Mouse (Mus musculus): ENCODE measurements around the gene Isoc2b. TPM values are rescaled to one million over a fixed set of nuclear protein-coding genes. Genes with fewer than 3 reads are reported as not detected.
A peak's percentile ranks its signal among the peaks of the same experiment; 100 is the strongest.
"Not testable (repeated sequence)": the region's sequence is repeated elsewhere in the genome, so short reads cannot be mapped to it uniquely, and the experiment has no call there.

Isoc2b gene
- total RNA-seq, 2 experiments from 2014 or later: 3.9 TPM

DNA sequence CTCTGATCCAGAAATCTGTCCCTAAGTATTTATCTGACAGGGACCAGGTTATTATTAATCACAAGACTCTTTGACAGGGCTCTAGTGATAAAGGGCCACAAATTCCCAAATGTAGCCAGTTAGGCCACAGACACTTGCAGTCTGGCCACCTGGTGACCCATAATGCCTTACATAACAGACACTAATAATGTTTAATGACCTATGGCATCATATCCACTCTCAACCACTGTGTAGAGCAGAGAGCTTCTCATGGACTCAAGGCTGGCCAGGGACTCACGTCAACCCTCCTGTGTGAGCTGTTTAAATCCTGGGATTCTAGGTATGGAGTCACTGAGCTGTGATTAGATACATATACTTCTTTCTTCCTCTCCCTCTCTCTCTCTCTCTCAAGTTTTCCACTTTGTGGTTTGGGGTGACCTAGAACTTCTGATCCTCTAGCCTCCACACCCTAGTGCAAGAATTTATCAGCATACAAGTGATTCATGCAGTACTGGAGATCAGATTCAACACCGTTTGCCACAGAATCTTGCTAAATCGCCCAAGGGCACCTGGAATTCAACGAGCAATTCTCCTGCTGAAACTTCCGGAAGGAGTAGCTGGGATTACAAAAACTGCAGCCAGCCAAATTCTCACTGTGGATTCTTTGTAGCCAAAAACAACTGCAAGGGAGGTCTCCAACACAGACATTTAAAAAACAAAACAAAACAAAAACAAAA, 5.8 kb downstream of the Isoc2b start:
- H3K4me3 ChIP-seq: no peak overlapping the region
- TF ChIP-seq CTCF (IDR thresholded peaks at IDR 0.05): no peak
- DNase-seq: no peak
- intact Hi-C loops (cut with DNase I): loop anchor here (2.0 kb wide), 1 partner anchor 75 kb away; no protein-coding TSS in a partner anchor
- H3K27ac ChIP-seq: peak overlapping the region; percentile 53; the same call in 1 of the 2 replicates

GRCm38 (mm10) chr7:4863541-4864080, 6.4 kb downstream of the Isoc2b start:
- DNase-seq: no peak
- no peak for TF ChIP-seq CTCF (IDR thresholded peaks at IDR 0.05)
- intact Hi-C loops (cut with DNase I): loop anchor here (2.0 kb wide), 1 partner anchor 75 kb away; no protein-coding TSS in a partner anchor
- H3K27ac ChIP-seq: peak overlapping the region; percentile 53
- no peak overlapping the region for H3K4me3 ChIP-seq

- H3K27ac ChIP-seq: peak overlapping the region; percentile 53
- intact Hi-C loops (cut with DNase I): no loop called here
- no peak overlapping the region for H3K4me3 ChIP-seq
- no peak for TF ChIP-seq CTCF (IDR thresholded peaks at IDR 0.05)
- DNase-seq: peak; percentile 75
Observed at GRCm38 (mm10) chr7:4863041-4863440, 7.0 kb downstream of the Isoc2b start.

GRCm38 (mm10) chr7:4860926-4861325, 9.1 kb downstream of the Isoc2b start:
- DNase-seq; H3K4me3 ChIP-seq; H3K27ac ChIP-seq; intact Hi-C loops (cut with DNase I): not testable (repeated sequence)

DNA sequence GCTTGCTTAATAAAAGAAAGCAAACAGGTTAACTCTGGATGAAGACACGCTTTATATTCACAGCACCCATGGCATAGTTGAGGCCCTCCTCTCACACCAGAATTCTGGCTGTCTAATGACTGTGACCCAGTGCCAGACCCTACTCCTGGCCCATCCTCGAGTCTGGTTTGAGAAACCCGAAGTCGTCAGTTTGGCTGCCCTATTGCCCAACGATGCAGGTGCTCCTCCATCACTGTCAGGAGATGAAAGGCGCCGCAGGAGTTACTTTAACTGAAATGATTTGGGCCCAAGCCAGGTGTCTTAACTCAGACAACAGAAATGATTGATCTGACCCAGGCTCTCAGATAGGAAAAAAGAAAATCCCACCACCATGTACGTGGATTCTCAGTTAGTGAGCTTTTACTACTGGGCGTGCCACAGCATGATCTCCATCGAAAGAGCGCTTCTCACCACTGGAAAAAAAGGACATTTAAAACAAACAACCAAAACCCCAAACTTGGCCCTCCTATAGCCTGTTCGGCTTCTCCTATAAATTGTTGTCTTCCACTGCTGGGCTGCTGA, 10.6 kb downstream of the Isoc2b start:
- Histone ChIP-seq H3K27ac (no peak overlapping the region), H3K4me3 (no peak overlapping the region)
- TF ChIP-seq CTCF (IDR thresholded peaks at IDR 0.05): no peak
- DNase-seq: no peak
- intact Hi-C loops (cut with DNase I): no loop called here

DNA sequence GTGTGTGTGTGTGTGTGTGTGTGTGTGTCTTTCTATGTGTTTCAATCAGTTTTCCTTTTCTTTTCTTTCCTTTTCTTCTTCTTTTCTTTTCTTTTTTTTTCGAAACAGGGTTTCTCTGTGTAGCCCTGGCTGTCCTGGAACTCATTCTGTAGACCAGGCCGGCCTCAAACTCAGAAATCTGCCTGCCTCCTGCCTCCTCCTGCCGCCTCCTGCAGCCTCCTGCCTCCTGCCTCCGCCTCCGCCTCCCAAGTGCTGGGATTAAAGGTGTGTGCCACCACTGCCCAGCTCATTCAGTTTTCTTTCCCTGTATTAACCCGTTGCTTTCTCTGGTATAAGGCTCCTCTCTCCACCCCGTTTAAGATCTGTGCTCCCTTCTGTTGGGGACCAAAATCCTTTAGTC, 12.7 kb downstream of the Isoc2b start:
- DNase-seq: no peak
- TF ChIP-seq CTCF (IDR thresholded peaks at IDR 0.05): no peak
- intact Hi-C loops (cut with DNase I): no loop called here
- no peak overlapping the region for H3K27ac ChIP-seq
- H3K4me3 ChIP-seq: no peak overlapping the region

GRCm38 (mm10) chr7:4856508-4856907, 13.6 kb downstream of the Isoc2b start:
- intact Hi-C loops (cut with DNase I): no loop called here
- no peak overlapping the region for H3K4me3 ChIP-seq
- no peak for TF ChIP-seq CTCF (IDR thresholded peaks at IDR 0.05)
- no peak for DNase-seq
- H3K27ac ChIP-seq: no peak overlapping the region

DNA sequence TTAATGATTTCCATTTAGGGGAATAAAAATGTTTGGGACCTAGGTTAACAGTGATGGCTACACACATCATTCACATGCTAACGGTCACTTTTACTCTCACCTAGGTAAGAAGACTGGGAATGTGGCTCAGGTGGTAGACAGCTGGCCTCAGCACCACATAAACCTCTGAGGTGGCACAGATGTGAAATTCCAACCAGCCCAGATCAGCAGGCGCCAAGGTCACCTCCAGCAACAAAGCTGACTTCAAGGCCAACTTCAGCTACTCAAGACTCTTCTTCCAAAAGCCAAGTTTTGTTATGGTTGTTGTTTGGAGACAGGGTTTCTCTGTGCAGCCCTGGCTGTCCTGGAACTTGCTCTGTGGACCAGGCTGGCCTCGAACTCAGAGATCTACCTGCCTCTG, 16.4 kb downstream of the Isoc2b start:
- no peak overlapping the region for H3K27ac ChIP-seq
- no peak for TF ChIP-seq CTCF (IDR thresholded peaks at IDR 0.05)
- DNase-seq: no peak
- H3K4me3 ChIP-seq: no peak overlapping the region
- intact Hi-C loops (cut with DNase I): no loop called here

GRCm38 (mm10) chr7:4851315-4851688, 18.8 kb downstream of the Isoc2b start:
- TF ChIP-seq CTCF (IDR thresholded peaks at IDR 0.05): no peak
- H3K4me3 ChIP-seq: no peak overlapping the region
- intact Hi-C loops (cut with DNase I): no loop called here
- DNase-seq: no peak
- H3K27ac ChIP-seq: no peak overlapping the region

GRCm38 (mm10) chr7:4850621-4851314, 19.3 kb downstream of the Isoc2b start:
- intact Hi-C loops (cut with DNase I): no loop called here
- no peak for TF ChIP-seq CTCF (IDR thresholded peaks at IDR 0.05)
- DNase-seq: no peak
- H3K4me3 ChIP-seq: no peak overlapping the region
- no peak overlapping the region for H3K27ac ChIP-seq

- Histone ChIP-seq H3K4me3 (no peak overlapping the region), H3K27ac (no peak overlapping the region)
- intact Hi-C loops (cut with DNase I): no loop called here
- no peak for DNase-seq
- no peak for TF ChIP-seq CTCF (IDR thresholded peaks at IDR 0.05)
Observed at GRCm38 (mm10) chr7:4849372-4849771, 20.7 kb downstream of the Isoc2b start.

DNA sequence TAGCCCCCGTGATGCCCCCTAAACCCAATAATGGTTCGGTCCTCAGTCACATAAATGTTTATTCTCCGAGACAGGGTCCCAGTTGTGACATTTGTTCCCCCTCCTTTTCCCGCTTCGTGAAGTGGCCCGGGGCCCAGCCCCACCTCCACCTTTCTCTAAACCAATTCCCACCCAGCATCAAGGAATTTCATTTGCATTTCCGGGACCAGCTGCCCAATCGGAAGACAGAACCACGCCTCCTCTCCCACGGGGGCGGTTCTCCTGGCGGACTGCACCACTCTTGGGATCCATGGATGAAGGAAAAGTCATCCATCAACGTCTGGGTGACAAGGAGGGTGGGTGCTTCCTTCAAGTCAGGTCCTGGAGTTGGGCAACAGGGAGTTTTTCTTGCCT, 25.1 kb downstream of the Isoc2b start:
- peak overlapping the region; percentile 34; the same call in 1 of the 2 replicates for H3K4me3 ChIP-seq
- DNase-seq: no peak
- no peak overlapping the region for H3K27ac ChIP-seq
- TF ChIP-seq CTCF (IDR thresholded peaks at IDR 0.05): no peak
- intact Hi-C loops (cut with DNase I): no loop called here
